Mouse (Mus musculus) limb, embryonic 12.5 days (tissue): ENCODE measurements at regions not wholly inside any gene's neighbourhood (a gene's known extent, or its start where the extent isn't known, plus 50 kb on each side); places are given as distances from the start of the nearest gene placed in this dataset.

ENCODE experiments used
- ATAC-seq: fragments of 200-750 bp; cut with Nextera tagmentation; 2 replicates; pipeline ENCODE4 v1.8.0; 2017; ENCODE audit warnings: low read depth, moderate TSS enrichment; ENCODE audit not compliant: insufficient number of reproducible peaks, insufficient read depth, low FRiP score, low TSS enrichment
- H3K27ac ChIP-seq: fragments of 300-500 bp; sonication (generic); 2 replicates; pipeline ENCODE4 v1.5.1; 2016; ENCODE audit warnings: mild to moderate bottlenecking, moderate library complexity
- H3K27me3 ChIP-seq: fragments of 300-500 bp; sonication (generic); 2 replicates; pipeline ENCODE4 v1.6.1; 2016; ENCODE audit warnings: mild to moderate bottlenecking, moderate library complexity
- H3K36me3 ChIP-seq: fragments of 300-500 bp; sonication (generic); 2 replicates; pipeline ENCODE4 v1.6.1; 2016; ENCODE audit warnings: mild to moderate bottlenecking, moderate library complexity
- H3K4me1 ChIP-seq: fragments of 300-500 bp; sonication (generic); replicated peaks from 2 replicates; pipeline ENCODE4 v1.6.1; 2016
- H3K4me2 ChIP-seq: fragments of 300-500 bp; sonication (generic); 2 replicates; pipeline ENCODE4 v1.6.1; 2016; ENCODE audit warnings: mild to moderate bottlenecking, moderate library complexity
- H3K4me3 ChIP-seq: fragments of 300-500 bp; sonication (generic); replicated peaks from 2 replicates; pipeline ENCODE4 v1.5.1; 2016; ENCODE audit warnings: mild to moderate bottlenecking
- H3K9ac ChIP-seq: fragments of 300-500 bp; sonication (generic); replicated peaks from 2 replicates; pipeline ENCODE4 v1.6.1; 2016; ENCODE audit warnings: mild to moderate bottlenecking, moderate library complexity
- H3K9me3 ChIP-seq: fragments of 300-500 bp; sonication (generic); 2 replicates; pipeline ENCODE4 v1.6.1; 2016; ENCODE audit warnings: mild to moderate bottlenecking, moderate library complexity
- WGBS: fragments of 180-500 bp; shearing (Covaris S2); methylation state at CpG from one replicate; pipeline ENCODE4 v1.1.7; 2016; 5-methylcytosine and 5-hydroxymethylcytosine counted together

GRCm38 (mm10) chr12:77715506-77715905 is 477.6 kb downstream of the Fut8 start:
- Histone ChIP-seq H3K27me3 (no peaks in the 10 kb centered on the region), H3K27ac (no peak overlapping the region), H3K4me3 (no peak overlapping the region), H3K36me3 (no peaks in the 10 kb centered on the region), H3K4me1 (no peaks in the 10 kb centered on the region), H3K4me2 (no peak overlapping the region), H3K9me3 (no peaks in the 10 kb centered on the region), H3K9ac (no peak overlapping the region)
- WGBS = 78% methylated on average over 7 of the region's 7 CpGs
- ATAC-seq = no peak

DNA sequence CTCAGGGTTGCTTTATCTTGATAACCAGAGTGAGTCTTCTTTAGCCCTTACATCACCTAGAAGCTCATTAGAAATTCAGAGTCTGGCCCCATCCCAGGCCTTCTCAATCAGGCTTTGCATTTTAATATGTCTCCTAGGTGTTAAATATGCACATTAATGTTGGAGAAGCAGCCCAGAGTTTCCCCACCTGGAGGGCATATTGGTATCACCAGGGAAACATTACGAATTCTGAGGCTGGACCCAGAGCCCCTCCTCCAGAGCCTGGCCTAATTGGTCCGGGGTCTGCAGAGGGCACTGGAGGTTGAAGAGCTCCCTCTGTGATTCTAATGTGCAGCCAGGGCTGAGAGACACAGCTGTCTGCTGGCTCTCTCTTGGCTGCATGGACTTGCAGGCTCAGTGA is 478.1 kb downstream of the Fut8 start:
- ATAC-seq = no peak
- H3K27ac ChIP-seq = no peak overlapping the region

DNA sequence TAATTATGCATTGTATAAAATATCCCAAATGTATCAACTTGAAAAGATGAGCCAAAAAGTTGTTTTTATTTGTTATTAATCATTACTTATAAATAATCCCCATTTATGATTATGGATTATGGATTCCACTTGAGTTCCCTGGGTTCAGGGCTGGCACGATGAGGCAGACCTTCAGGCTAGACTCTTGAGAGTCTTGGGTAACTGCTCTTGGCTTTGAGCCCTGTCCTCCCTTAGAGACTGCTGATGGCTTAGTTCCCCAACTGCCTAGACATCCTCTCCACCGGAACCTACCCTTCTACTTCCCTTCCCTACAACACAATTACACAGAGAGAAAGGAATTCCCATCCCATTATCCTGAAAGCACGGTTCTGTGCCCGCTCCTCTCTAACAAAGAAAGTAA is 466.3 kb upstream of the Gm6657 start:
- ATAC-seq = no peak
- H3K27me3 ChIP-seq = no peaks in the 10 kb centered on the region
- H3K9me3 ChIP-seq = no peaks in the 10 kb centered on the region
- H3K4me2 ChIP-seq = no peak overlapping the region
- no peak overlapping the region for H3K27ac ChIP-seq
- H3K4me3 ChIP-seq = no peak overlapping the region
- 83% methylated on average over 4 of the region's 4 CpGs for WGBS
- no peak overlapping the region for H3K9ac ChIP-seq
- no peaks in the 10 kb centered on the region for H3K4me1 ChIP-seq
- no peaks in the 10 kb centered on the region for H3K36me3 ChIP-seq

More for the DNA sequence above, 478.1 kb downstream of the Fut8 start:
- H3K4me2 ChIP-seq = no peak overlapping the region
- no peaks in the 10 kb centered on the region for H3K9me3 ChIP-seq
- H3K27me3 ChIP-seq = no peaks in the 10 kb centered on the region
- 15% methylated on average over 2 of the region's 2 CpGs for whole genome bisulfite sequencing
- no peak overlapping the region for H3K4me3 ChIP-seq
- H3K4me1 ChIP-seq = no peaks in the 10 kb centered on the region
- H3K36me3 ChIP-seq = no peaks in the 10 kb centered on the region
- no peak overlapping the region for H3K9ac ChIP-seq

GRCm38 (mm10) chr12:77739047-77739760 is 454.8 kb upstream of the Gm6657 start:
- Histone ChIP-seq H3K9me3 (no peaks in the 10 kb centered on the region), H3K4me1 (0 out of 2 replicates have a peak, but pooled peaks cover 6% of the 10 kb centered on the region), H3K4me2 (no peak overlapping the region), H3K36me3 (no peaks in the 10 kb centered on the region), H3K9ac (no peak overlapping the region), H3K27ac (no peak overlapping the region), H3K4me3 (no peak overlapping the region), H3K27me3 (no peaks in the 10 kb centered on the region)
- WGBS = 40% methylated on average over 6 of the region's 6 CpGs
- ATAC-seq = no peak

- Histone ChIP-seq H3K9me3 (no peaks in the 10 kb centered on the region), H3K4me1 (0 out of 2 replicates have a peak, but pooled peaks cover 6% of the 10 kb centered on the region), H3K4me3 (no peak overlapping the region), H3K36me3 (no peaks in the 10 kb centered on the region), H3K27ac (no peak overlapping the region), H3K9ac (no peak overlapping the region), H3K27me3 (no peaks in the 10 kb centered on the region), H3K4me2 (no peak overlapping the region)
- no peak for ATAC-seq
- 65% methylated on average over 3 of the region's 3 CpGs for WGBS
Observed at GRCm38 (mm10) chr12:77742716-77743115, 451.3 kb upstream of the Gm6657 start.

- H3K4me1 ChIP-seq = 0 out of 2 replicates have a peak, but pooled peaks cover 2% of the 10 kb centered on the region
- H3K27ac ChIP-seq = no peak overlapping the region
- no peaks in the 10 kb centered on the region for H3K27me3 ChIP-seq
- no peak overlapping the region for H3K4me2 ChIP-seq
- ATAC-seq = no peak
- H3K36me3 ChIP-seq = no peaks in the 10 kb centered on the region
- H3K9ac ChIP-seq = no peak overlapping the region
- 82% methylated on average over 3 of the region's 3 CpGs for WGBS
- no peaks in the 10 kb centered on the region for H3K9me3 ChIP-seq
- H3K4me3 ChIP-seq = no peak overlapping the region
Observed at GRCm38 (mm10) chr12:77749438-77750007, 444.5 kb upstream of the Gm6657 start.

GRCm38 (mm10) chr12:77752181-77752580 is 441.9 kb upstream of the Gm6657 start:
- no peak for ATAC-seq
- H3K9me3 ChIP-seq = no peaks in the 10 kb centered on the region
- 0 out of 2 replicates have a peak, but pooled peaks cover 2% of the 10 kb centered on the region for H3K4me1 ChIP-seq
- WGBS = 73% methylated on average over 5 of the region's 5 CpGs
- H3K4me3 ChIP-seq = no peak overlapping the region
- H3K4me2 ChIP-seq = no peak overlapping the region
- no peaks in the 10 kb centered on the region for H3K27me3 ChIP-seq
- H3K36me3 ChIP-seq = no peaks in the 10 kb centered on the region
- H3K9ac ChIP-seq = no peak overlapping the region
- H3K27ac ChIP-seq = no peak overlapping the region

DNA sequence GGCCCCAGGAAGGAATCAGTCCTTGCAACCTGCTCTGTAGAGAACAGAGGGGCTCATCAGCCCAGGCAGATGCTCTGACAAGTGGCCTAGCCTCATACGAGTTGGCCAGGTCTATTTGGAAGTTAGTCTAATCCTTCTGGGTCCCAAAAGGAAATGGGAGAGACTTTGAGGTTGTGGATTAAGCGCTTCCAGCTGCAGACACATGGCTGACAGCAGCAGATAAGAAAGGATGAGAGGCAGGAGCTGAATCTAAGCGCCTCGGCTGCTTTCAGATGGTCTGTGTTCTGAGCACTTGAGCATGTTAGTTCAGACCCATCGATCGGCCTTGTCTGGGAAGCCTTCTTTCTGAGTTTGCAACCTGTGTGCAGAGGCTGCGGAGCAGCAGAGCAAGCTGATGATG is 438.0 kb upstream of the Gm6657 start:
- no peaks in the 10 kb centered on the region for H3K27me3 ChIP-seq
- H3K27ac ChIP-seq = no peak overlapping the region
- no peak overlapping the region for H3K4me3 ChIP-seq
- WGBS = 65% methylated on average over 7 of the region's 7 CpGs
- ATAC-seq = no peak
- no peaks in the 10 kb centered on the region for H3K9me3 ChIP-seq
- no peak overlapping the region for H3K4me2 ChIP-seq
- no peaks in the 10 kb centered on the region for H3K4me1 ChIP-seq
- no peak overlapping the region for H3K9ac ChIP-seq
- no peaks in the 10 kb centered on the region for H3K36me3 ChIP-seq

DNA sequence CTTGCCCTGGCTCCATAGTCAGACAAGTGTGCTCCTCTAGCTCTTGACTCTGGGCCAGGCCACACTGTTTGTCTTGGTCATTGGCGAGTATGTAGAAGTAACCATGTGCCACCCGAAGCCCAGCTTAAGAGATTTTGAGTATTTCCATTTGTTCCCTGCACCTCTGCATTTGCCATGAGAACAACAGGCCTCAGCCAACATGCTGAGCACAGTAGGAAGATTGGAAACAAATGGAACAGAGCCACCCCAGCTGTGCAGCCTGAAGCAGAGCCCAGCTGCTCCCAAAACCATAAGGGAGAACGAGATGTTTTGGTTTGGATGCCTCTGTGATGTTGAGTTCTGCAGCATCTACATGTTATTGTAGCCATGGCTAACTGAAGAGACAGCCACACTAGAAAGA is 433.1 kb upstream of the Gm6657 start:
- WGBS = 60% methylated on average over 3 of the region's 3 CpGs
- Histone ChIP-seq H3K36me3 (no peaks in the 10 kb centered on the region), H3K9ac (no peak overlapping the region), H3K27ac (no peak overlapping the region), H3K4me2 (no peak overlapping the region), H3K4me1 (no peaks in the 10 kb centered on the region), H3K9me3 (no peaks in the 10 kb centered on the region), H3K27me3 (no peaks in the 10 kb centered on the region), H3K4me3 (no peak overlapping the region)
- no peak for ATAC-seq

DNA sequence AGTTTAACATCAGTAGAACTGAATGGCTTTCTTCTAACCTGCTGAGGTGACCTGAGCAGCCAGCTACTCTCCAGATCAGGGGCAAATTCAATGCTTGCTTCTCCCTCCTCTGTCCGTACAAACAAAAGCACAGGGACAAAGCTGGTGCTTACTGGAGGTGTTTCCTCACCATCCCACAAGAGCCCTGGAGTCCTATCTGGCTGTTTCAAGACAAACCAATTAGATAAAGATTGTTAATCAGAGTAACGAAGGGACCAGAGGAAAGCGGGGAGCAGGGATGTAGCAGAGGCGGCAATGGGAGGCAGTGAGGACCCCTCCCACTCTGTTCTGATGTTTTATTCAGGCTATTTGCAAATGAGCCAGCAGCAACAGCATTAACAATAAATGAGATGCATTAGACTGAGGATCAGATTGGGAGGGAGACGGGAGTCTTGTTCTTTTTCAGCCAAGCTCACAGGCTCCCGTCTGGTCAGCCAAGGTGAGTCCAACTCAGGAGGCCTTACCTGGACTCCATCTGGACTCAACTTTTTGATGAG is 418.0 kb upstream of the Gm6657 start:
- Histone ChIP-seq H3K4me2 (no peak overlapping the region), H3K4me1 (peaks cover 6% of the 10 kb centered on the region; the same call in 1 of the 2 replicates), H3K27me3 (no peaks in the 10 kb centered on the region), H3K9ac (no peak overlapping the region), H3K36me3 (no peaks in the 10 kb centered on the region), H3K9me3 (no peaks in the 10 kb centered on the region), H3K4me3 (no peak overlapping the region), H3K27ac (no peak overlapping the region)
- WGBS = 91% methylated on average over 6 of the region's 6 CpGs
- no peak for ATAC-seq

DNA sequence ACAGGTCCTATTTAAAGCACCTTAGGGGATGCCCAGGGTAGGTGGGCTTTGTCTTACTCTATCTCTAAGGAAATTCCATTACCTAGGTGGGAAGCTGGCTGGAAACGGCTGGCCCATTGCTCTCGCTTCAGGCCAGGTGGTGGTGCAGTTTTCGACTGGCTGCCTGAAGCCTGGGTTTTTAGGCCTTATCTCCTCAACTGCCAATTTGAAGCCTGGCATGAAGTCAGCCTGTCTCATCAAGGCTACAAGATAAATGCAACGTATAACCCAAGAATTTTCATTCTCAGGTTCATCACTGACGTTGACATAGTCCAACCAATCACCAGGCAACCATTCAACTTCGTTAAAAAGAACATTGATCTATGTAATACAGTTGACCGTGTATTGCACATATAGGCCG is 417.3 kb upstream of the Gm6657 start:
- Histone ChIP-seq H3K4me2 (no peak overlapping the region), H3K9ac (no peak overlapping the region), H3K27me3 (no peaks in the 10 kb centered on the region), H3K4me3 (no peak overlapping the region), H3K4me1 (peaks cover 6% of the 10 kb centered on the region; the same call in 1 of the 2 replicates), H3K9me3 (no peaks in the 10 kb centered on the region), H3K27ac (no peak overlapping the region), H3K36me3 (no peaks in the 10 kb centered on the region)
- 91% methylated on average over 8 of the region's 8 CpGs for WGBS
- ATAC-seq = no peak
